Mouse (Mus musculus): ENCODE measurements around the gene Snx30. TPM values are rescaled to one million over a fixed set of nuclear protein-coding genes. Genes with fewer than 3 reads are reported as not detected.

Snx30 gene
- polyA plus RNA-seq, 1 experiment from 2014 or later: 4.9 TPM

- Histone ChIP-seq H3K27me3 (ENCODE audit: control insufficient read depth, insufficient read depth, low read length) (no peaks in the 10 kb centered on the region), H3K27ac (ENCODE audit: low read depth, low read length) (no peak overlapping the region), H3K9me3 (replicated peaks; ENCODE audit: control insufficient read depth, low read length) (no peaks in the 10 kb centered on the region), H3K9ac (ENCODE audit: low read depth, low read length) (no peak overlapping the region), H3K4me3 (ENCODE audit: low read depth, low read length) (no peak overlapping the region), H3K4me1 (ENCODE audit: control insufficient read depth, insufficient read depth, low read length) (peaks cover 16% of the 10 kb centered on the region), H3K36me3 (ENCODE audit: control insufficient read depth, insufficient read depth, low read length) (no peaks in the 10 kb centered on the region), H3K4me2 (no peak overlapping the region)
- ATAC-seq (replicated peaks; ENCODE audit: insufficient number of reproducible peaks, low FRiP score, low TSS enrichment): no peak
- WGBS (ENCODE audit: insufficient replicate concordance): 77% methylated on average over 5 of the region's 5 CpGs
Observed at GRCm38 (mm10) chr4:59888014-59888413, 82.4 kb downstream of the Snx30 start.

GRCm38 (mm10) chr4:59890086-59890600, 84.5 kb downstream of the Snx30 start:
- H3K27me3 ChIP-seq (ENCODE audit: control insufficient read depth, insufficient read depth, low read length): no peaks in the 10 kb centered on the region
- H3K9ac ChIP-seq (ENCODE audit: low read depth, low read length): no peak overlapping the region
- H3K27ac ChIP-seq (ENCODE audit: low read depth, low read length): peak overlapping the region; percentile 22; the same call in 1 of the 2 replicates
- no peak overlapping the region for H3K4me2 ChIP-seq
- H3K36me3 ChIP-seq (ENCODE audit: control insufficient read depth, insufficient read depth, low read length): no peaks in the 10 kb centered on the region
- H3K9me3 ChIP-seq (replicated peaks; ENCODE audit: control insufficient read depth, low read length): no peaks in the 10 kb centered on the region
- no peak overlapping the region for H3K4me3 ChIP-seq (ENCODE audit: low read depth, low read length)
- WGBS (ENCODE audit: insufficient replicate concordance): 62% methylated on average over 6 of the region's 6 CpGs
- H3K4me1 ChIP-seq (ENCODE audit: control insufficient read depth, insufficient read depth, low read length): peaks cover 19% of the 10 kb centered on the region
- 0 out of 2 replicates have a peak, but pooled peaks have one; percentile 25 for ATAC-seq (replicated peaks; ENCODE audit: insufficient number of reproducible peaks, low FRiP score, low TSS enrichment)

GRCm38 (mm10) chr4:59891723-59892416, 86.2 kb downstream of the Snx30 start:
- no peak overlapping the region for H3K4me3 ChIP-seq (ENCODE audit: low read depth, low read length)
- no peaks in the 10 kb centered on the region for H3K36me3 ChIP-seq (ENCODE audit: control insufficient read depth, insufficient read depth, low read length)
- 0 out of 2 replicates have a peak overlapping the region, but pooled peaks have one; percentile 15 for H3K27ac ChIP-seq (ENCODE audit: low read depth, low read length)
- H3K9me3 ChIP-seq (replicated peaks; ENCODE audit: control insufficient read depth, low read length): no peaks in the 10 kb centered on the region
- H3K9ac ChIP-seq (ENCODE audit: low read depth, low read length): no peak overlapping the region
- WGBS (ENCODE audit: insufficient replicate concordance): 86% methylated on average over 10 of the region's 10 CpGs
- H3K4me1 ChIP-seq (ENCODE audit: control insufficient read depth, insufficient read depth, low read length): peaks cover 19% of the 10 kb centered on the region
- no peak for ATAC-seq (replicated peaks; ENCODE audit: insufficient number of reproducible peaks, low FRiP score, low TSS enrichment)
- no peaks in the 10 kb centered on the region for H3K27me3 ChIP-seq (ENCODE audit: control insufficient read depth, insufficient read depth, low read length)
- H3K4me2 ChIP-seq: no peak overlapping the region

GRCm38 (mm10) chr4:59892731-59893130, 87.1 kb downstream of the Snx30 start:
- no peak overlapping the region for H3K4me2 ChIP-seq
- H3K9me3 ChIP-seq (replicated peaks; ENCODE audit: control insufficient read depth, low read length): no peaks in the 10 kb centered on the region
- no peak overlapping the region for H3K4me3 ChIP-seq (ENCODE audit: low read depth, low read length)
- no peaks in the 10 kb centered on the region for H3K36me3 ChIP-seq (ENCODE audit: control insufficient read depth, insufficient read depth, low read length)
- peaks cover 26% of the 10 kb centered on the region for H3K4me1 ChIP-seq (ENCODE audit: control insufficient read depth, insufficient read depth, low read length)
- 84% methylated on average over 5 of the region's 5 CpGs for WGBS (ENCODE audit: insufficient replicate concordance)
- no peak overlapping the region for H3K9ac ChIP-seq (ENCODE audit: low read depth, low read length)
- H3K27ac ChIP-seq (ENCODE audit: low read depth, low read length): no peak overlapping the region
- no peaks in the 10 kb centered on the region for H3K27me3 ChIP-seq (ENCODE audit: control insufficient read depth, insufficient read depth, low read length)
- no peak for ATAC-seq (replicated peaks; ENCODE audit: insufficient number of reproducible peaks, low FRiP score, low TSS enrichment)

GRCm38 (mm10) chr4:59894415-59894814, 88.8 kb downstream of the Snx30 start:
- 80% methylated on average over 8 of the region's 8 CpGs for whole genome bisulfite sequencing (ENCODE audit: insufficient replicate concordance)
- Histone ChIP-seq H3K27ac (ENCODE audit: low read depth, low read length) (no peak overlapping the region), H3K27me3 (ENCODE audit: control insufficient read depth, insufficient read depth, low read length) (no peaks in the 10 kb centered on the region), H3K4me1 (ENCODE audit: control insufficient read depth, insufficient read depth, low read length) (peaks cover 37% of the 10 kb centered on the region), H3K4me3 (ENCODE audit: low read depth, low read length) (no peak overlapping the region), H3K9ac (ENCODE audit: low read depth, low read length) (no peak overlapping the region), H3K4me2 (no peak overlapping the region), H3K36me3 (ENCODE audit: control insufficient read depth, insufficient read depth, low read length) (no peaks in the 10 kb centered on the region), H3K9me3 (replicated peaks; ENCODE audit: control insufficient read depth, low read length) (no peaks in the 10 kb centered on the region)
- ATAC-seq (replicated peaks; ENCODE audit: insufficient number of reproducible peaks, low FRiP score, low TSS enrichment): no peak

GRCm38 (mm10) chr4:59894977-59895575, 89.4 kb downstream of the Snx30 start:
- Histone ChIP-seq H3K9ac (ENCODE audit: low read depth, low read length) (no peak overlapping the region), H3K27me3 (ENCODE audit: control insufficient read depth, insufficient read depth, low read length) (no peaks in the 10 kb centered on the region), H3K36me3 (ENCODE audit: control insufficient read depth, insufficient read depth, low read length) (no peaks in the 10 kb centered on the region), H3K4me3 (ENCODE audit: low read depth, low read length) (no peak overlapping the region), H3K9me3 (replicated peaks; ENCODE audit: control insufficient read depth, low read length) (no peaks in the 10 kb centered on the region), H3K4me2 (no peak overlapping the region), H3K4me1 (ENCODE audit: control insufficient read depth, insufficient read depth, low read length) (peaks cover 33% of the 10 kb centered on the region), H3K27ac (ENCODE audit: low read depth, low read length) (no peak overlapping the region)
- WGBS (ENCODE audit: insufficient replicate concordance): 79% methylated on average over 3 of the region's 3 CpGs
- no peak for ATAC-seq (replicated peaks; ENCODE audit: insufficient number of reproducible peaks, low FRiP score, low TSS enrichment)

GRCm38 (mm10) chr4:59896000-59896399, 90.4 kb downstream of the Snx30 start:
- WGBS (ENCODE audit: insufficient replicate concordance): 74% methylated on average over 5 of the region's 5 CpGs
- Histone ChIP-seq H3K9ac (ENCODE audit: low read depth, low read length) (no peak overlapping the region), H3K4me2 (no peak overlapping the region), H3K27ac (ENCODE audit: low read depth, low read length) (no peak overlapping the region), H3K4me1 (ENCODE audit: control insufficient read depth, insufficient read depth, low read length) (peaks cover 29% of the 10 kb centered on the region), H3K36me3 (ENCODE audit: control insufficient read depth, insufficient read depth, low read length) (no peaks in the 10 kb centered on the region), H3K9me3 (replicated peaks; ENCODE audit: control insufficient read depth, low read length) (no peaks in the 10 kb centered on the region), H3K4me3 (ENCODE audit: low read depth, low read length) (no peak overlapping the region), H3K27me3 (ENCODE audit: control insufficient read depth, insufficient read depth, low read length) (no peaks in the 10 kb centered on the region)
- no peak for ATAC-seq (replicated peaks; ENCODE audit: insufficient number of reproducible peaks, low FRiP score, low TSS enrichment)

GRCm38 (mm10) chr4:59897814-59898520, 92.3 kb downstream of the Snx30 start:
- Histone ChIP-seq H3K27me3 (ENCODE audit: control insufficient read depth, insufficient read depth, low read length) (no peaks in the 10 kb centered on the region), H3K4me2 (no peak overlapping the region), H3K36me3 (ENCODE audit: control insufficient read depth, insufficient read depth, low read length) (no peaks in the 10 kb centered on the region), H3K9ac (ENCODE audit: low read depth, low read length) (peak overlapping the region; percentile 28; the same call in 1 of the 2 replicates), H3K9me3 (replicated peaks; ENCODE audit: control insufficient read depth, low read length) (no peaks in the 10 kb centered on the region), H3K4me3 (ENCODE audit: low read depth, low read length) (no peak overlapping the region), H3K4me1 (ENCODE audit: control insufficient read depth, insufficient read depth, low read length) (peaks cover 25% of the 10 kb centered on the region), H3K27ac (ENCODE audit: low read depth, low read length) (peak overlapping the region; percentile 84)
- WGBS (ENCODE audit: insufficient replicate concordance): 49% methylated on average over 12 of the region's 12 CpGs
- ATAC-seq (replicated peaks; ENCODE audit: insufficient number of reproducible peaks, low FRiP score, low TSS enrichment): no peak

Data from heart, embryonic 11.5 days (tissue).